Mouse (Mus musculus) kidney, postnatal 4 days (tissue): Measurements from ENCODE around the gene Zkscan1.
A peak's percentile ranks its signal among the peaks of the same experiment; 100 is the strongest.

Experiments used
- DNase-seq, 2 experiments: peaks; one replicate each; pipeline ENCODE4 v3.0.0; 2021; ENCODE audit warnings: mixed read lengths in 2 of 2

Zkscan1 gene

GRCm38 (mm10) chr5:138117199-138118015 is 32.5 kb downstream of the Zkscan1 start:
- no peak for DNase-seq

GRCm38 (mm10) chr5:138118041-138118440 is 33.2 kb downstream of the Zkscan1 start:
- no peak for DNase-seq

- peak in 1 of 2 experiments; percentile 21 for DNase-seq
Measured at GRCm38 (mm10) chr5:138132425-138133064, 47.7 kb downstream of the Zkscan1 start.

- DNase-seq = no peak
Measured at GRCm38 (mm10) chr5:138137257-138137656, 52.4 kb downstream of the Zkscan1 start.

GRCm38 (mm10) chr5:138137935-138138549 is 53.2 kb downstream of the Zkscan1 start:
- peak; percentile 16 to 45 for DNase-seq

GRCm38 (mm10) chr5:138138585-138138984 is 53.7 kb downstream of the Zkscan1 start:
- no peak for DNase-seq

GRCm38 (mm10) chr5:138154390-138154789 is 69.5 kb downstream of the Zkscan1 start:
- no peak for DNase-seq

- peak; percentile 89 to 92 for DNase-seq
Measured at GRCm38 (mm10) chr5:138155443-138155976, 70.6 kb downstream of the Zkscan1 start, which contains the start of gene Zfp113. TSS of gene Zfp113 (minus strand) at chr5:138155744.
